Mouse (Mus musculus): ENCODE results near the gene Rhebl1. TPM values are rescaled to one million over a fixed set of nuclear protein-coding genes. Genes with fewer than 3 reads are reported as not detected.
A peak's percentile ranks its signal among the peaks of the same experiment; 100 is the strongest.

Rhebl1 gene
- total and polyA plus RNA-seq, 3 experiments = 10.1 to 16.6 TPM; not detected in 1

DNA sequence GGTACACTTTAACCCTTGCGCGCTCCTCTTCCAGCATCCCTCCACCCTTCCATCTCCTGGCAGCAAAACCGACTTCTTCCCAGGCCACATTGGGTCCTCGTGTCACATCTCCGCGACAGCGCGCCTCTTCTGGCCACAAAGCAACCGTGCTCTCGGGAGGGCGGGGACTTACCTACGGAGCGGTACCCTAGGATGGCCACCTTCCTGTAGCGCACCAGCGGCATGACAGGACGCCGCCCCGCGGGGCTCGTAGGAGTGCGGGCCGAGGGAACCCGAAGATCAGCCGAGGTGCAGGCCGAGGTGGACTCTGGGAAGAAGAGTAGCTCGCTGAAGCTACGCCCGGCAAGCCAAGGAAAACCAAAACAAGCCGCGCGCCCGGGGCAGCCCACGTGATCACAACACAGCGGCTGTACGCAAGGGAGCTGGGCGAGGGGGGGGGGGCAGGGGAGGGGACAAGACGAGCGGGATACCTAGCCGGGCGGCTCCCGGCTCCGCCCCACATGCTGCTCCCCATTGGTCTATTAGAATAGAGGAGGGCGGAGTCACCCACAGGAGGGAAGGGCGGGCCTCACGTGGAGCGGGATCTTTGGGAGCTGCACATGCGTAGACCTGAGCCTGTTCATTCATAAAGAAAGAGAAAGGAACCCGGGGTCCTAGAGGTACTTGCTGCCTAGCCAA is 13.2 kb downstream of the Rhebl1 start (continued):
- peak; percentile 68; the same call in 1 of the 2 replicates for TF ChIP-seq BHLHE40 (IDR thresholded peaks at IDR 0.05; ENCODE audit: borderline replicate concordance, low read depth, low read length)
- no peak for TF ChIP-seq CHD1 (IDR thresholded peaks at IDR 0.05; ENCODE audit: low read depth, low read length)
- peak; percentile 50 for TF ChIP-seq TCF12 (IDR thresholded peaks at IDR 0.05; ENCODE audit: low read depth, low read length)
- TF ChIP-seq MYC (IDR thresholded peaks at IDR 0.05; ENCODE audit: low read depth, low read length) = peak; percentile 92

- TF ChIP-seq MAZ (IDR thresholded peaks at IDR 0.05; ENCODE audit: low read depth, low read length) = peak; percentile 18; the same call in 1 of the 2 replicates
- no peak for TF ChIP-seq POLR2A (IDR thresholded peaks at IDR 0.05; ENCODE audit: control insufficient read depth in 1 of 2, insufficient read depth in 1 of 2, low read depth in 1 of 2, low read length in 2 of 2, poor library complexity in 1 of 2)
- TF ChIP-seq ZNF384 (IDR thresholded peaks at IDR 0.05; ENCODE audit: low read depth, low read length) = peak; percentile 91
- TF ChIP-seq POLR2AphosphoS2 (IDR thresholded peaks at IDR 0.05; ENCODE audit: low read length) = no peak
- no peak for TF ChIP-seq NRF1 (IDR thresholded peaks at IDR 0.05; ENCODE audit: insufficient read depth, low read depth, low read length, poor library complexity, severe bottlenecking)
- 0 out of 2 replicates have a peak, but pooled peaks have one; percentile 26 for TF ChIP-seq TBP (IDR thresholded peaks at IDR 0.05; ENCODE audit: low read depth, low read length)
- peak; percentile 78 for TF ChIP-seq RAD21 (IDR thresholded peaks at IDR 0.05; ENCODE audit: low read depth, low read length)
- peak; percentile 61; the same call in 1 of the 2 replicates for TF ChIP-seq MYC (IDR thresholded peaks at IDR 0.05; ENCODE audit: low read depth, low read length)
- TF ChIP-seq ZC3H11A (IDR thresholded peaks at IDR 0.05; ENCODE audit: low read depth, low read length) = no peak
- TF ChIP-seq POLR2AphosphoS5 (IDR thresholded peaks at IDR 0.05; ENCODE audit: borderline replicate concordance, low read depth, low read length) = no peak
- TF ChIP-seq MXI1 (IDR thresholded peaks at IDR 0.05; ENCODE audit: low read depth, low read length) = peak; percentile 39; the same call in 1 of the 2 replicates
- TF ChIP-seq SIN3A (IDR thresholded peaks at IDR 0.05; ENCODE audit: low read length) = peak; percentile 61
- TF ChIP-seq SMC3 (IDR thresholded peaks at IDR 0.05; ENCODE audit: low read depth, low read length) = peak; percentile 62
- peak; percentile 74 to 97 (median 93) for TF ChIP-seq CTCF (IDR thresholded peaks at IDR 0.05 in 2 of 3, conservative IDR thresholded peaks at IDR 0.05 in 1 of 3; ENCODE audit: control insufficient read depth in 1 of 3, insufficient read depth in 1 of 3, low read depth in 2 of 3, low read length in 3 of 3, poor library complexity in 1 of 3, severe bottlenecking in 1 of 3)
Measured at GRCm38 (mm10) chr15:98877331-98877730, 17.0 kb downstream of the Rhebl1 start.

More at GRCm38 (mm10) chr15:98877331-98877730, 17.0 kb downstream of the Rhebl1 start:
- Histone ChIP-seq H3K4me3 (ENCODE audit: control insufficient read depth in 1 of 2, insufficient read depth in 1 of 2, low read depth in 2 of 2, low read length in 2 of 2) (no peak overlapping the region), H3K9ac (ENCODE audit: control insufficient read depth, low read depth, low read length, poor library complexity, severe bottlenecking) (no peak overlapping the region), H3K36me3 (ENCODE audit: control insufficient read depth in 1 of 2, insufficient read depth in 2 of 2, low read length in 2 of 2) (peaks cover 0 to 14% of the 10 kb centered on the region in 2 experiments; a peak in 2 of 4 replicates), H3K27ac (ENCODE audit: control insufficient read depth, low read depth, low read length) (no peak overlapping the region), H3K27me3 (ENCODE audit: control insufficient read depth in 1 of 2, insufficient read depth in 2 of 2, low read length in 2 of 2) (no peaks in the 10 kb centered on the region), H3K9me3 (replicated peaks; ENCODE audit: insufficient read depth, low read length) (no peaks in the 10 kb centered on the region), H3K79me2 (ENCODE audit: control insufficient read depth, insufficient read depth, low read length, poor library complexity) (peaks cover 2% of the 10 kb centered on the region; the same call in 1 of the 2 replicates), H3K4me1 (ENCODE audit: control insufficient read depth in 1 of 2, insufficient read depth in 2 of 2, low read length in 2 of 2) (peaks cover 5 to 15% of the 10 kb centered on the region in 2 experiments)
- DNase-seq (ENCODE audit: low read depth, low spot score) = peak; percentile 93
